Mouse (Mus musculus) right cerebral cortex, postnatal 14 days (tissue): ENCODE measurements around the gene Zfp36l2.

Experiments
- DNase-seq: peaks from one replicate; pipeline ENCODE4 v3.0.0; 2022

The Zfp36l2 gene

GRCm38 (mm10) chr17:84175196-84175595 is 12.6 kb downstream of the Zfp36l2 start:
- peak; percentile 3 for DNase-seq

DNA sequence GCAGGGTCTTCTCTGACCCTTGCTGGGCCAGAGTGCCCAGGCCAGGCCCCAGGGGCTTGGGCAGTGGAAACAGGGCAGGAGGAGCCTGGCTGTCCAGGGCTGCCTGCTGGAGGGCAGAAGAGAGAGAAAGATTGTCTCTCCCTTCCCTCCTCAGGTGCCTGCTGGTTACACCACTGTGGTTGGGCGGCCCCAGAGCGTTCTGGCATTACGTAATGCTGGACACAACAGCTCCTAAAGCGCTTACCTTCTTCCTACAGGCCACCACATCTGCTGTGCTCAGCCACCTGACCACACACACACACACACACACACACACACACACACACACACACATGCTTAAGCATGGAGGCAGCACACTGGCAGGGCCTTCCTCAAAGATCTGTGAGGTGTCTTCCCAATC is 20.4 kb downstream of the Zfp36l2 start:
- DNase-seq = no peak

GRCm38 (mm10) chr17:84166135-84166860 is 21.4 kb downstream of the Zfp36l2 start:
- DNase-seq = peak; percentile 0

- peak; percentile 1 for DNase-seq
Measured at GRCm38 (mm10) chr17:84165735-84166134, 22.0 kb downstream of the Zfp36l2 start.

- peak; percentile 1 for DNase-seq
Measured at GRCm38 (mm10) chr17:84164146-84164545, 23.6 kb downstream of the Zfp36l2 start.

DNA sequence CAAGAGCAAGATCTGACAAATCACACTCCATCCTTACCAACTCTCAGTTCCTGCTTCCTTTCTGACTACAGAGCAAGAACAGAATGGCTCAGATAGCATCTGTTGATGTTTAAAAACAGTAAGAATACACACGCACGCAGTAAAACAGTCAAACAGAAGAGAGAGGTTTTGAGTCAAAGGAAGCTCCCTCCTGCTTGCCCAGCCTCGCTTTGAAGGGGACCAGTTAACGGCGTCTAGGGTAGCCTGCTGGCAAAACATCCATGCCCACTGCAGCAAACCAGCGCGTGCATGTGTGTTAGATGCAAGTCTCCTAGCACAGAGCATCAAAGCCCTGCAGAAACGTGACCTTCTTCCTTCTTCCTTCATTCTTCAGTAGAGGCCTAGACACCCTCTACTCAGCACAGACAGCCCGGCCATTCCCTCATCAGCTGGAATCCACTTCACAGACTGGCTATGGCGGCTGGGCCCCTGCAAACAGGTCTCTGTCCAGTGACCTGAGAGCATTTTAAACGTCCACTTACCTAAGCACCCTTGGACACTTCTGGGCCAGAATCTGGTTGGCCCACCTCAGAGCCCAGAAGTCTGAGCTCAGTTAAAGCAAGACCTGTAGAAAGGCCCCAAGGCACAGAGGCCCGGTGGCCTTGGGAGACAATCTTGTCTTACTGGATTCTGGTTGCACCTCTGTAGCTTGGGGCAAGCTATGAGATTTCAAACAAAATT is 24.5 kb downstream of the Zfp36l2 start:
- peak; percentile 5 for DNase-seq

DNA sequence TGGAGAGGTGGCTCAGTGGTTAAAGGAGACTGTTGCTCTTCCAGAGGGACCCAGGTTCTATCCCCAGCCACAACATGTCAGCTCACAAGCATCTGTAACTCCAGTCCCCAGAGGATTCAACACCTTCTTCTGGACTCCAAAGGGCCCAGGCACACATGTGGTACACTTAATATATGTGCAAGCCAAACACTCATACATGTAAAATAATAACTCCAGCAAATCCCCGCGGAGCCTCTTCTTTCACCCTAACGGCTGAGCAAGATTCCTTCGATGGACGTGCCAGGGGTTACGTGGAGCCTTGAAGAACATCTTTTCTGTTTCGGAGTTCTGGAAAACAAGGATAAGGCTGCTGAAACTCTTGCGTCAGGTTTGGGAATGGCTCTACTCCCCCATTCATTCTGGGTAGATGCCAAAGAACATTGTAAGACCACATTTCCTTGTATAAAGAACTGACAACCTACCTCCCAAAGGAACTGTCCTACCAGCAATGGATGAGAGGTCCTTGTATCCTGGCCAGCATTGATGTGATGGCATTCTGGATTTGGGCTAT is 25.5 kb downstream of the Zfp36l2 start:
- peak; percentile 1 for DNase-seq

- peak; percentile 8 for DNase-seq
Measured at GRCm38 (mm10) chr17:84161231-84161854, 26.4 kb downstream of the Zfp36l2 start.

- peak; percentile 1 for DNase-seq
Measured at GRCm38 (mm10) chr17:84158891-84159290, 28.9 kb downstream of the Zfp36l2 start.

- peak; percentile 0 for DNase-seq
Measured at GRCm38 (mm10) chr17:84158461-84158795, 29.3 kb downstream of the Zfp36l2 start.

GRCm38 (mm10) chr17:84157743-84158460 is 29.8 kb downstream of the Zfp36l2 start:
- peak; percentile 2 for DNase-seq

DNA sequence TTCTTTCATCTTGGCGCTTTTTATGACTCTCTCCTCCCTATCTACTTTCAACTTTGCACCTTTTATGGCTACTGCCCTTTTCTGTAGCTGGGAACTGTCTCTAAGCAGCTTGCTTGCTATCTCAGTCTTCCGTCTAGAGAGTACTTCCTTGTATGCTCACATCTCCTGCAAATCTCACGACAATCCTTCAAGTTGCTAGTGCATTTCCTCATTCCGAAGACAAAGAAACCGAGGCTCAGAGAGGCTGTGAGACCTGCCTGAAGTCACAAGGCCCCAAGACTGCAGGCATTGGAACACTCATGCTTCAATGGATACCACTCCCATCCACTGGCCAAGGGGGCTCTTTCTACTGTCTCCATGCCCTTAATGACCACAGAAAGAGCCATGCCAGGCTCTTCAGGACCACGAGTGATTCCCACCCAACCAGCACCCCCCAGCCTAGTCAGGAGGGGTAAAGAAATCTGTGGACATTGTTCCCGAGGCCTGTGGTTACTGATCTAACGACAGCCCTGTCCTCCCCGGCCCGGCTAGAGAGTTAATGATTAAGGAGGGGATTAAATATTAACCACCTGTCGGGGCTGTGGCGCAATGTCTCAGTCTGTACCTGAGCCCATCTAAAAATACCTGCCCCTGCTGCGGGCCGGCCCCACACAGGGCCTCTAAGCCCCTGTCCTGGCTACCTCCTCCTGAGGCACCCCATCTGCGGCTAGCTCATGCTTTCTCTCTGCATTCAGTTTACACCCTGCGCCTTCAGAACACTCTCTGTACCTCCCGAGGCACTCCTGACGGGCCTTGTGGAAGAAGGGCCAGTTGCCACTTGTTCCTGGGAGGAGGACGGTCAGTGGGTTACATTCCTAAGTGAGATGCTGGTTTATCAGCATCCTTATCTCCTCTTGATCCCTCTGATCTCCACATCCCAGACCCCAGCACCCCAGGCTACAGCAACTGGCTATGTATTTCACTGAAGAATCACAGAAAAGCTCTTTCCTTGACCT is 30.7 kb downstream of the Zfp36l2 start:
- peak; percentile 1 for DNase-seq

- no peak for DNase-seq
Measured at GRCm38 (mm10) chr17:84156227-84156573, 31.5 kb downstream of the Zfp36l2 start.

DNA sequence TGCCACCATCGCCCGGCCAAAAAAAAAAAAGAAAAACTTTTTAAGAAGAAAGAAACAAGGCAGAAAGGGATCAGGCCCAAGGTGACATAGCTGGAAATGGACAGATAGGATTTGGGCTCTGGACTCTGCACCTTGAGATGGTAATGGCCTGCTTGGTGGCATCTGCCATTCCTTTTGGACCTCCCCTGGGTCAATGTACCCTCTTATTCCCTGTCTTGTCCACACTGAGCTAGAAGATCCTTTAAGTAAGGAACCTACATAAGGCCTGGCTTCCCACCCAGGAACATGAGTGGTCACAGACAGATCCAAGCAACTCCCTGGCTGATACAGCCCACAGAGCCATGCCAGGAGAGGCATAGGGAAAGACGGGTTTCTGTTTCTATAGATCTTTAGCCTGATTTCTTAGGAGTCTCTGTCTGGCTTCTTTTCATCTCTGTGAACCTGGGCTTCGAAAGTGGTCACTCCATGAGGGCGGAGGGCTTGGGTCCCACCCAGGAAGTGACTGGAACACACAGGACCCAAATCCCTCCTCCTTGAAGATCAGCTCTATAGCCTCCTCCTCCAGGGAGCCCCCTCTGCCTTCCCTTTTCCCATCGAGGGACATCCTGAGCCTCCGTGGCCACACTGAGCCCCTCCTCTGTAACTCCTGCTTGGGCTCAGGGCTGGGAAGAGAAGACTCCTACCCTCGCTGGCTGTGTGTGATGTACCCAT is 32.1 kb downstream of the Zfp36l2 start:
- no peak for DNase-seq

GRCm38 (mm10) chr17:84155029-84155338 is 32.8 kb downstream of the Zfp36l2 start:
- no peak for DNase-seq

GRCm38 (mm10) chr17:84154302-84155028 is 33.3 kb downstream of the Zfp36l2 start:
- DNase-seq = no peak

- DNase-seq = no peak
Measured at GRCm38 (mm10) chr17:84152976-84153786, 34.6 kb downstream of the Zfp36l2 start.

DNA sequence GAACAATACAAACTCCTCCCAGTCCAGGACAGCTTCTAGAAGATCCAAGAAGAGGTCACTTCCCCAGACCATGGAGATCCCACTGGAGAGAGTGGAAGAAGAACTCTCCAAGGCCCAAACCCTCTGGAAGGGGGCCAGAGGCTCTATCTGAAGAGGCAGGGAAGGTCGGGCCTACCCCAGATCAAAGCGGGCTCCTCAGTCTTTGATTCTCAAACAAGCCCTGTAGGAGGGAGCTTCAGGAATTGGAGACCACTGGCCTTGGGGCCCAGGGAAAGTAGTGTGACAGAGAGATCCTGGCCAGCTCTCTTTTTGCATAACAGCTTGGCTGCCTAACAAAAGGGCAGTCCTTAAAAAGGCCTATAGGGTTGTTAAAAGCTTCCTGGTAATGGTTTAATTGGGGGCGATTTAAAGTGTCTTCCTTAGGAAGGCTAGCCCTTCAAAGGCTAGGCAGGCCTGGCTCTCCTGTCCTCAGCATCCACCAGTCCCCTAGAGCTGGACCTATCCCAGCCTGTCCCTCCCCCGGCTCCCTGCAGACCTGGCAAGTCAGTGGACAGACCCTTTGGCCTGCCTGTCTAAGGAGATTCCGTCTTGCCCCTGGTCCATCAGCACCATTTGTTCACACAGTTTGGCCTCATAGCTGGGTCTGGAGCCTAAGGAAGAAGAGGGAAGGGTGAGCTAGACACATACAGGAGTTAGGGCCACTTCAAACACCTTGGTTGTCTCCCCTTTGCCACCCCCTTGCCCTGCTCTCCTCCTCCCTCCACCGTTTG is 35.4 kb downstream of the Zfp36l2 start:
- DNase-seq = no peak

- no peak for DNase-seq
Measured at GRCm38 (mm10) chr17:84151306-84151705, 36.4 kb downstream of the Zfp36l2 start.
